Mouse (Mus musculus) embryonic fibroblast, embryonic 13.5 days (primary cell): Measurements from ENCODE around the gene Ddx52. TPM values are rescaled to one million over a fixed set of nuclear protein-coding genes. Genes with fewer than 3 reads are reported as not detected.

Experiments used
- H3K27ac ChIP-seq: 2 replicates; pipeline ENCODE4 v1.5.1; 2012; ENCODE audit warnings: low read length, control low read depth, inconsistent platforms; ENCODE audit not compliant: insufficient read depth
- H3K4me1 ChIP-seq: 2 replicates; pipeline ENCODE4 v1.6.1; 2011; ENCODE audit warnings: low read length; ENCODE audit not compliant: control insufficient read depth, insufficient read depth
- H3K4me3 ChIP-seq: 2 replicates; pipeline ENCODE4 v1.5.1; 2011; ENCODE audit warnings: mild to moderate bottlenecking, control low read depth, low read length; ENCODE audit not compliant: insufficient read depth
- CTCF ChIP-seq: IDR thresholded peaks from 2 replicates; pipeline ENCODE4 v1.5.1; 2011; ENCODE audit warnings: mild to moderate bottlenecking, control low read depth, low read length, moderate library complexity, borderline replicate concordance; ENCODE audit not compliant: insufficient read depth
- POLR2A ChIP-seq: IDR thresholded peaks from 2 replicates; pipeline ENCODE4 v1.6.1; 2011; ENCODE audit warnings: low read depth, mild to moderate bottlenecking, control low read depth, low read length, moderate library complexity
- polyA plus RNA-seq: library from polyadenylated mRNA; stranded (reverse); fragments of >200 nt; gene quantifications from 2 replicates; pipeline ENCODE4 v1.2.4, GENCODE M21; 2011; ENCODE audit warnings: low read depth; ENCODE audit not compliant: missing spikeins, insufficient read length

Gene Ddx52
- polyA plus RNA-seq, 1 experiment = 30.8 TPM

- H3K4me1 ChIP-seq = no peaks in the 10 kb centered on the region
- H3K27ac ChIP-seq = no peak overlapping the region
- H3K4me3 ChIP-seq = no peak overlapping the region
- TF ChIP-seq CTCF (no peak), POLR2A (no peak)
Measured at GRCm38 (mm10) chr11:83993428-83993827, 51.6 kb downstream of the Ddx52 start.

- Histone ChIP-seq H3K4me1 (no peaks in the 10 kb centered on the region), H3K4me3 (no peak overlapping the region), H3K27ac (no peak overlapping the region)
- TF ChIP-seq CTCF (no peak), POLR2A (no peak)
Measured at GRCm38 (mm10) chr11:83994481-83994880, 52.6 kb downstream of the Ddx52 start.

GRCm38 (mm10) chr11:83995535-83995950 is 53.7 kb downstream of the Ddx52 start:
- Histone ChIP-seq H3K4me1 (no peaks in the 10 kb centered on the region), H3K4me3 (no peak overlapping the region), H3K27ac (no peak overlapping the region)
- no peak for TF ChIP-seq CTCF
- no peak for TF ChIP-seq POLR2A

GRCm38 (mm10) chr11:83997171-83997868 is 55.5 kb downstream of the Ddx52 start:
- TF ChIP-seq CTCF (no peak), POLR2A (no peak)
- Histone ChIP-seq H3K4me1 (no peaks in the 10 kb centered on the region), H3K4me3 (no peak overlapping the region), H3K27ac (no peak overlapping the region)

GRCm38 (mm10) chr11:83998993-83999392 is 57.1 kb downstream of the Ddx52 start:
- no peak for TF ChIP-seq POLR2A
- TF ChIP-seq CTCF = no peak
- Histone ChIP-seq H3K4me3 (no peak overlapping the region), H3K4me1 (no peaks in the 10 kb centered on the region), H3K27ac (no peak overlapping the region)

GRCm38 (mm10) chr11:83999411-83999915 is 57.6 kb downstream of the Ddx52 start:
- H3K4me3 ChIP-seq = no peak overlapping the region

GRCm38 (mm10) chr11:84001257-84001656 is 59.4 kb downstream of the Ddx52 start:
- Histone ChIP-seq H3K4me3 (no peak overlapping the region), H3K4me1 (no peaks in the 10 kb centered on the region), H3K27ac (no peak overlapping the region)
- TF ChIP-seq CTCF = no peak
- TF ChIP-seq POLR2A = no peak

More at GRCm38 (mm10) chr11:83999411-83999915, 57.6 kb downstream of the Ddx52 start:
- Histone ChIP-seq H3K4me1 (no peaks in the 10 kb centered on the region), H3K27ac (no peak overlapping the region)
- TF ChIP-seq CTCF = no peak
- TF ChIP-seq POLR2A = no peak

GRCm38 (mm10) chr11:84003986-84004385 is 62.1 kb downstream of the Ddx52 start:
- H3K27ac ChIP-seq = no peak overlapping the region
- TF ChIP-seq POLR2A (no peak), CTCF (no peak)
- no peaks in the 10 kb centered on the region for H3K4me1 ChIP-seq
- H3K4me3 ChIP-seq = no peak overlapping the region

GRCm38 (mm10) chr11:84009001-84009400 is 67.1 kb downstream of the Ddx52 start:
- TF ChIP-seq CTCF = no peak
- no peak for TF ChIP-seq POLR2A
- Histone ChIP-seq H3K27ac (no peak overlapping the region), H3K4me1 (no peaks in the 10 kb centered on the region), H3K4me3 (no peak overlapping the region)

- Histone ChIP-seq H3K4me3 (no peak overlapping the region), H3K27ac (no peak overlapping the region), H3K4me1 (no peaks in the 10 kb centered on the region)
- TF ChIP-seq POLR2A (no peak), CTCF (no peak)
Measured at GRCm38 (mm10) chr11:84010411-84010810, 68.5 kb downstream of the Ddx52 start.

GRCm38 (mm10) chr11:84011050-84011449 is 69.2 kb downstream of the Ddx52 start:
- TF ChIP-seq POLR2A = no peak
- TF ChIP-seq CTCF = no peak
- H3K27ac ChIP-seq = no peak overlapping the region
- H3K4me3 ChIP-seq = no peak overlapping the region
- H3K4me1 ChIP-seq = no peaks in the 10 kb centered on the region
